In genomic region chr11:87240833-87241215, GRCm38 (mm10) we compare ENCODE assay signal across 22 mouse cellular contexts.
DNase-seq lines count a peak whose midpoint lies in the region; ATAC-seq and TF ChIP-seq lines count a peak whose summit lies in the region.
"Had no signal": no experiment of that assay in that cellular context is flagged by ENCODE, and none has a peak within 500 bp of the region (broad histone marks: within the 10 kb centered on the region; RNA-seq: fewer than 3 reads in every experiment).

No protein-coding gene starts in this region.

- intact Hi-C loops in heart, postnatal 10 days (cut with DNase I), result no loop called here
- intact Hi-C loops in left cerebral cortex, adult 2 months (cut with DNase I), result no loop called here

- no peak for DNase-seq in heart, postnatal 10 days
- DNase-seq in left cerebral cortex, adult 2 months (ENCODE audit: extremely low spot score in 1 of 2, low spot score in 2 of 2), result no peak
- no peak for DNase-seq in left cerebral cortex, adult 11 months (ENCODE audit: low spot score)
- peak; percentile 44 for DNase-seq in MN1 (ENCODE audit: low spot score)
- DNase-seq in brain, adult 2 months (ENCODE audit: low read depth, low spot score), result peak; percentile 65
- DNase-seq in gastrocnemius, postnatal 25 days, result no peak
- DNase-seq in cerebellum, postnatal 14 days, result no peak
- DNase-seq: adrenal gland, postnatal 10 days; cerebellum, adult 9-11 months; embryo, embryonic 11 days; forebrain, postnatal 0 days; gastrocnemius, postnatal 10 days; liver, embryonic 13.5 days; lung, embryonic 14.5 days; lung, postnatal 4 days had no signal

- WGBS in heart, embryonic 14.5 days, result 58% methylated on average over 4 of the region's 4 CpGs

- H3K9ac ChIP-seq in heart, embryonic 14.5 days (ENCODE audit: low read length), result 0 out of 2 replicates have a peak overlapping the region, but pooled peaks have one; percentile 31
- H3K9ac ChIP-seq: forebrain, postnatal 0 days; hindbrain, embryonic 13.5 days; limb, embryonic 13.5 days; liver, embryonic 13.5 days; lung, embryonic 14.5 days; midbrain, embryonic 12.5 days; neural tube, embryonic 13.5 days had no signal

- no peak for ATAC-seq in heart, embryonic 14.5 days (ENCODE audit: insufficient number of reproducible peaks, insufficient read depth, low FRiP score, low read depth)
- ATAC-seq: forebrain, postnatal 0 days; inflammation-experienced regulatory T-cells, adult 6 months; Patski had no signal

- H3K4me1 ChIP-seq in heart, embryonic 14.5 days (ENCODE audit: control insufficient read depth in 2 of 2, insufficient read depth in 2 of 2, low read length in 2 of 2), result peaks cover 12 to 29% of the 10 kb centered on the region in 2 experiments
- H3K4me1 ChIP-seq: hindbrain, embryonic 13.5 days; liver, embryonic 13.5 days; midbrain, embryonic 12.5 days; neural tube, embryonic 13.5 days had no signal

- no peak for TF ChIP-seq CTCF in left cerebral cortex, adult 2 months (IDR thresholded peaks at IDR 0.05)

- H3K27me3 ChIP-seq in heart, embryonic 14.5 days (ENCODE audit: control insufficient read depth, insufficient read depth, low read length), result no peaks in the 10 kb centered on the region
- H3K27me3 ChIP-seq: hindbrain, embryonic 13.5 days; liver, embryonic 13.5 days; midbrain, embryonic 12.5 days; neural tube, embryonic 13.5 days; Patski had no signal

- H3K36me3 ChIP-seq in heart, embryonic 14.5 days (ENCODE audit: control insufficient read depth, insufficient read depth, low read length), result 0 out of 2 replicates have a peak, but pooled peaks cover 4% of the 10 kb centered on the region

- H3K9me3 ChIP-seq in heart, embryonic 14.5 days (ENCODE audit: control insufficient read depth, low read length), result no peaks in the 10 kb centered on the region
- H3K9me3 ChIP-seq: hindbrain, embryonic 13.5 days; limb, embryonic 13.5 days; liver, embryonic 13.5 days; midbrain, embryonic 12.5 days; neural tube, embryonic 13.5 days had no signal

- H3K27ac ChIP-seq in heart, embryonic 14.5 days (replicated peaks in 1 of 2; ENCODE audit: control insufficient read depth in 1 of 2, insufficient read depth in 1 of 2, low read depth in 2 of 2, low read length in 2 of 2), result peak overlapping the region; percentile 6 to 46; a peak in 2 of 4 replicates
- H3K27ac ChIP-seq in left cerebral cortex, adult 2 months, result peak overlapping the region; percentile 81
- H3K27ac ChIP-seq: hindbrain, embryonic 13.5 days; limb, embryonic 13.5 days; liver, embryonic 13.5 days; midbrain, embryonic 12.5 days; neural tube, embryonic 13.5 days had no signal

- H3K4me2 ChIP-seq in heart, embryonic 14.5 days (ENCODE audit: low read length), result 0 out of 2 replicates have a peak overlapping the region, but pooled peaks have one; percentile 16
- H3K4me2 ChIP-seq: hindbrain, embryonic 13.5 days; limb, embryonic 13.5 days; liver, embryonic 13.5 days; lung, embryonic 14.5 days; midbrain, embryonic 12.5 days; neural tube, embryonic 13.5 days had no signal

- no peak overlapping the region for H3K4me3 ChIP-seq in heart, embryonic 14.5 days (ENCODE audit: control insufficient read depth in 1 of 2, insufficient read depth in 1 of 2, low read depth in 1 of 2, low read length in 2 of 2)
- no peak overlapping the region for H3K4me3 ChIP-seq in left cerebral cortex, adult 2 months
- H3K4me3 ChIP-seq: hindbrain, embryonic 13.5 days; limb, embryonic 13.5 days; liver, embryonic 13.5 days; midbrain, embryonic 12.5 days; neural tube, embryonic 13.5 days had no signal

Comparison
In these comparisons a context has a peak if more than half of its experiments do, and no peak if none do; other contexts are left out.
1. DNase-seq: peak in MN1 (single experiment) and brain, adult 2 months (single experiment); none in heart, postnatal 10 days (0 of 2), left cerebral cortex, adult 2 months (0 of 2), left cerebral cortex, adult 11 months (single experiment), gastrocnemius, postnatal 25 days (single experiment) and cerebellum, postnatal 14 days (0 of 2).